Mouse (Mus musculus): ENCODE measurements at regions not wholly inside any gene's neighbourhood (a gene's known extent, or its start where the extent isn't known, plus 50 kb on each side); places are given as distances from the start of the nearest gene placed in this dataset.

- Histone ChIP-seq H3ac (ENCODE audit: control insufficient read depth, insufficient read length) (no peak overlapping the region), H3K4me2 (ENCODE audit: low read depth) (no peak overlapping the region), H3K79me2 (ENCODE audit: control insufficient read depth, insufficient read depth) (no peaks in the 10 kb centered on the region), H3K27me3 (ENCODE audit: control insufficient read depth, insufficient read depth, insufficient read length) (no peaks in the 10 kb centered on the region), H3K4me3 (no peak overlapping the region), H3K36me3 (ENCODE audit: control insufficient read depth, insufficient read depth) (no peaks in the 10 kb centered on the region)
- TF ChIP-seq MYOD1 (IDR thresholded peaks at IDR 0.05; ENCODE audit: control insufficient read depth in 1 of 3, insufficient read length in 2 of 3, low read depth in 2 of 3): no peak
- no peak for TF ChIP-seq E2F4 (IDR thresholded peaks at IDR 0.05; ENCODE audit: insufficient read depth)
- no peak for TF ChIP-seq POLR2AphosphoS2 (IDR thresholded peaks at IDR 0.05; ENCODE audit: insufficient read length, low read depth)
- no peak for TF ChIP-seq MYOG (IDR thresholded peaks at IDR 0.05; ENCODE audit: control insufficient read depth in 1 of 3, insufficient read depth in 1 of 3, insufficient read length in 2 of 3, low read depth in 2 of 3)
- TF ChIP-seq USF1 (IDR thresholded peaks at IDR 0.05; ENCODE audit: low read depth): no peak
- no peak for TF ChIP-seq REST (IDR thresholded peaks at IDR 0.05; ENCODE audit: insufficient read depth, insufficient read length)
- no peak for TF ChIP-seq CEBPB (IDR thresholded peaks at IDR 0.05; ENCODE audit: insufficient read depth, poor library complexity, severe bottlenecking)
- TF ChIP-seq POLR2A (IDR thresholded peaks at IDR 0.05; ENCODE audit: insufficient read length, low read depth): no peak
- no peak for TF ChIP-seq TCF12 (IDR thresholded peaks at IDR 0.05; ENCODE audit: insufficient read depth, poor library complexity, severe bottlenecking)
- no peak for TF ChIP-seq MAX (IDR thresholded peaks at IDR 0.05; ENCODE audit: low read depth)
- TF ChIP-seq TCF3 (IDR thresholded peaks at IDR 0.05; ENCODE audit: insufficient read length, low read depth): no peak
- TF ChIP-seq SRF (IDR thresholded peaks at IDR 0.05; ENCODE audit: control insufficient read depth, insufficient read length, low read depth): no peak
Measured at GRCm38 (mm10) chr19:15175221-15175620, 577.4 kb upstream of the Tle4 start.

- no peaks in the 10 kb centered on the region for H3K27me3 ChIP-seq (ENCODE audit: control insufficient read depth, insufficient read depth, insufficient read length)
- H3ac ChIP-seq (ENCODE audit: control insufficient read depth, insufficient read length): no peak overlapping the region
- H3K4me2 ChIP-seq (ENCODE audit: low read depth): no peak overlapping the region
- H3K4me3 ChIP-seq: no peak overlapping the region
- H3K79me2 ChIP-seq (ENCODE audit: control insufficient read depth, insufficient read depth): no peaks in the 10 kb centered on the region
- TF ChIP-seq MYOG (IDR thresholded peaks at IDR 0.05; ENCODE audit: control insufficient read depth in 1 of 3, insufficient read depth in 1 of 3, insufficient read length in 2 of 3, low read depth in 2 of 3) (no peak), REST (IDR thresholded peaks at IDR 0.05; ENCODE audit: insufficient read depth, insufficient read length) (no peak), POLR2AphosphoS2 (IDR thresholded peaks at IDR 0.05; ENCODE audit: insufficient read length, low read depth) (no peak)
- no peaks in the 10 kb centered on the region for H3K36me3 ChIP-seq (ENCODE audit: control insufficient read depth, insufficient read depth)
Measured at GRCm38 (mm10) chr19:15173301-15173700, 575.5 kb upstream of the Tle4 start.

- H3K4me3 ChIP-seq: no peak overlapping the region
- no peaks in the 10 kb centered on the region for H3K27me3 ChIP-seq (ENCODE audit: control insufficient read depth, insufficient read depth, insufficient read length)
- H3K36me3 ChIP-seq (ENCODE audit: control insufficient read depth, insufficient read depth): no peaks in the 10 kb centered on the region
- H3K79me2 ChIP-seq (ENCODE audit: control insufficient read depth, insufficient read depth): no peaks in the 10 kb centered on the region
- no peak overlapping the region for H3K4me2 ChIP-seq (ENCODE audit: low read depth)
- no peak for TF ChIP-seq SRF (IDR thresholded peaks at IDR 0.05; ENCODE audit: control insufficient read depth, insufficient read length, low read depth)
- TF ChIP-seq USF1 (IDR thresholded peaks at IDR 0.05; ENCODE audit: low read depth): no peak
- TF ChIP-seq CEBPB (IDR thresholded peaks at IDR 0.05; ENCODE audit: insufficient read depth, poor library complexity, severe bottlenecking): no peak
- no peak for TF ChIP-seq MAX (IDR thresholded peaks at IDR 0.05; ENCODE audit: low read depth)
- no peak overlapping the region for H3ac ChIP-seq (ENCODE audit: control insufficient read depth, insufficient read length)
Measured at GRCm38 (mm10) chr19:15167184-15167583, 569.3 kb upstream of the Tle4 start.

- Histone ChIP-seq H3K36me3 (ENCODE audit: control insufficient read depth, insufficient read depth) (no peaks in the 10 kb centered on the region), H3K27me3 (ENCODE audit: control insufficient read depth, insufficient read depth, insufficient read length) (no peaks in the 10 kb centered on the region), H3ac (ENCODE audit: control insufficient read depth, insufficient read length) (no peak overlapping the region), H3K4me3 (no peak overlapping the region), H3K4me2 (ENCODE audit: low read depth) (no peak overlapping the region), H3K79me2 (ENCODE audit: control insufficient read depth, insufficient read depth) (no peaks in the 10 kb centered on the region)
- TF ChIP-seq SRF (IDR thresholded peaks at IDR 0.05; ENCODE audit: control insufficient read depth, insufficient read length, low read depth) (no peak), MYOD1 (IDR thresholded peaks at IDR 0.05; ENCODE audit: control insufficient read depth in 1 of 3, insufficient read length in 2 of 3, low read depth in 2 of 3) (no peak), REST (IDR thresholded peaks at IDR 0.05; ENCODE audit: insufficient read depth, insufficient read length) (no peak), MYOG (IDR thresholded peaks at IDR 0.05; ENCODE audit: control insufficient read depth in 1 of 3, insufficient read depth in 1 of 3, insufficient read length in 2 of 3, low read depth in 2 of 3) (no peak)
Measured at GRCm38 (mm10) chr19:15160641-15161040, 562.8 kb upstream of the Tle4 start.

GRCm38 (mm10) chr19:15158653-15159052 lies 560.8 kb upstream of the Tle4 start:
- no peak overlapping the region for H3K4me3 ChIP-seq
- no peaks in the 10 kb centered on the region for H3K27me3 ChIP-seq (ENCODE audit: control insufficient read depth, insufficient read depth, insufficient read length)
- no peak overlapping the region for H3K4me2 ChIP-seq (ENCODE audit: low read depth)
- no peaks in the 10 kb centered on the region for H3K36me3 ChIP-seq (ENCODE audit: control insufficient read depth, insufficient read depth)
- TF ChIP-seq REST (IDR thresholded peaks at IDR 0.05; ENCODE audit: insufficient read depth, insufficient read length) (no peak), POLR2AphosphoS2 (IDR thresholded peaks at IDR 0.05; ENCODE audit: insufficient read length, low read depth) (no peak), E2F4 (IDR thresholded peaks at IDR 0.05; ENCODE audit: insufficient read depth) (no peak), TCF3 (IDR thresholded peaks at IDR 0.05; ENCODE audit: insufficient read length, low read depth) (no peak), USF1 (IDR thresholded peaks at IDR 0.05; ENCODE audit: low read depth) (no peak), MYOD1 (IDR thresholded peaks at IDR 0.05; ENCODE audit: control insufficient read depth in 1 of 3, insufficient read length in 2 of 3, low read depth in 2 of 3) (no peak), MAX (IDR thresholded peaks at IDR 0.05; ENCODE audit: low read depth) (no peak), MYOG (IDR thresholded peaks at IDR 0.05; ENCODE audit: control insufficient read depth in 1 of 3, insufficient read depth in 1 of 3, insufficient read length in 2 of 3, low read depth in 2 of 3) (no peak), POLR2A (IDR thresholded peaks at IDR 0.05; ENCODE audit: insufficient read length, low read depth) (no peak), SRF (IDR thresholded peaks at IDR 0.05; ENCODE audit: control insufficient read depth, insufficient read length, low read depth) (no peak), CEBPB (IDR thresholded peaks at IDR 0.05; ENCODE audit: insufficient read depth, poor library complexity, severe bottlenecking) (no peak), TCF12 (IDR thresholded peaks at IDR 0.05; ENCODE audit: insufficient read depth, poor library complexity, severe bottlenecking) (no peak)
- H3ac ChIP-seq (ENCODE audit: control insufficient read depth, insufficient read length): no peak overlapping the region
- no peaks in the 10 kb centered on the region for H3K79me2 ChIP-seq (ENCODE audit: control insufficient read depth, insufficient read depth)
